Mouse (Mus musculus): ENCODE measurements at regions not wholly inside any gene's neighbourhood (a gene's known extent, or its start where the extent isn't known, plus 50 kb on each side); places are given as distances from the start of the nearest gene placed in this dataset.

GRCm38 (mm10) chr19:56665972-56666371 lies 56.0 kb upstream of the Adrb1 start:
- TF ChIP-seq CTCF (conservative IDR thresholded peaks at IDR 0.05; ENCODE audit: insufficient read depth, insufficient read length, low read depth, low read length) (no peak), POLR2A (IDR thresholded peaks at IDR 0.05; ENCODE audit: low read depth, low read length) (no peak)

Data from kidney, adult 2 months (tissue).